ENCODE assay signal across 33 mouse cellular contexts in genomic region chr2:93403267-93403666, GRCm38 (mm10).
"Had no signal": no experiment of that assay in that cellular context is flagged by ENCODE, and none has a peak within 500 bp of the region (broad histone marks: within the 10 kb centered on the region; RNA-seq: fewer than 3 reads in every experiment).

No protein-coding gene starts in this region.

- H3K4me2 ChIP-seq: heart, embryonic 11.5 days; heart, embryonic 12.5 days; heart, embryonic 13.5 days; heart, embryonic 15.5 days; hindbrain, embryonic 12.5 days; hindbrain, embryonic 13.5 days; hindbrain, embryonic 14.5 days; hindbrain, embryonic 15.5 days; intestine, embryonic 15.5 days; kidney, embryonic 15.5 days had no signal

- H3K4me3 ChIP-seq: heart, adult 2 months; heart, embryonic 10.5 days; heart, embryonic 12.5 days; heart, embryonic 13.5 days; heart, embryonic 15.5 days; hindbrain, embryonic 10.5 days; hindbrain, embryonic 12.5 days; hindbrain, embryonic 13.5 days; hindbrain, embryonic 15.5 days; intestine, embryonic 15.5 days; kidney, embryonic 15.5 days; layer of hippocampus, adult 2 months had no signal

- H3K9me3 ChIP-seq: heart, embryonic 10.5 days; heart, embryonic 12.5 days; heart, embryonic 13.5 days; heart, embryonic 15.5 days; hindbrain, embryonic 12.5 days; hindbrain, embryonic 13.5 days; hindbrain, embryonic 15.5 days; intestine, embryonic 15.5 days; kidney, embryonic 15.5 days had no signal

- H3K27me3 ChIP-seq: hindbrain, embryonic 13.5 days; hindbrain, embryonic 15.5 days; intestine, embryonic 15.5 days; kidney, embryonic 15.5 days had no signal

- H3K27ac ChIP-seq: heart, adult 2 months; heart, embryonic 10.5 days; heart, embryonic 13.5 days; heart, embryonic 15.5 days; hindbrain, embryonic 10.5 days; hindbrain, embryonic 12.5 days; hindbrain, embryonic 13.5 days; hindbrain, embryonic 14.5 days; hindbrain, embryonic 15.5 days; hindbrain, postnatal 0 days; intestine, embryonic 15.5 days; kidney, embryonic 15.5 days; kidney, postnatal 0 days; layer of hippocampus, adult 2 months had no signal

- H3K36me3 ChIP-seq: heart, embryonic 10.5 days; heart, embryonic 12.5 days; heart, embryonic 13.5 days; heart, embryonic 15.5 days; hindbrain, embryonic 10.5 days; hindbrain, embryonic 12.5 days; hindbrain, embryonic 13.5 days; hindbrain, embryonic 15.5 days; intestine, embryonic 15.5 days; kidney, embryonic 15.5 days had no signal

- DNase-seq: heart, adult 2 months; heart, postnatal 10 days; heart, postnatal 14 days; heart, postnatal 36 days; heart, postnatal 4 days; kidney, adult 11 months; kidney, adult 18-20 months; kidney, adult 2 months; kidney, adult 8-10 months; kidney, adult 9 months; kidney, postnatal 10 days; kidney, postnatal 14 days; kidney, postnatal 36 days; kidney, postnatal 4 days; layer of hippocampus, adult 9-11 months; layer of hippocampus, postnatal 36 days had no signal

- H3K9ac ChIP-seq: heart, embryonic 12.5 days; heart, embryonic 13.5 days; heart, embryonic 15.5 days; hindbrain, embryonic 12.5 days; hindbrain, embryonic 13.5 days; hindbrain, embryonic 14.5 days; hindbrain, embryonic 15.5 days; intestine, embryonic 15.5 days; kidney, embryonic 15.5 days had no signal

- ATAC-seq: hindbrain, postnatal 0 days; intestine, embryonic 16.5 days; intestine, postnatal 0 days had no signal
